Mouse (Mus musculus): Measurements from ENCODE around the gene Cyld. TPM values are rescaled to one million over a fixed set of nuclear protein-coding genes. Genes with fewer than 3 reads are reported as not detected.

Cyld gene
- polyA plus RNA-seq, 1 experiment from 2014 or later = 15.6 TPM

GRCm38 (mm10) chr8:88670782-88671181 lies 26.0 kb upstream of the Cyld start:
- no peak overlapping the region for H3K4me2 ChIP-seq
- no peak overlapping the region for H3K4me3 ChIP-seq (replicated peaks)
- H3K27ac ChIP-seq (replicated peaks) = no peak overlapping the region
- no peak for ATAC-seq (ENCODE audit: low FRiP score)
- peaks cover 7% of the 10 kb centered on the region for H3K4me1 ChIP-seq
- H3K27me3 ChIP-seq (replicated peaks) = no peaks in the 10 kb centered on the region
- 64% methylated on average over 6 of the region's 6 CpGs for WGBS
- no peaks in the 10 kb centered on the region for H3K9me3 ChIP-seq (replicated peaks)
- no peak overlapping the region for H3K9ac ChIP-seq (replicated peaks)
- no peaks in the 10 kb centered on the region for H3K36me3 ChIP-seq

DNA sequence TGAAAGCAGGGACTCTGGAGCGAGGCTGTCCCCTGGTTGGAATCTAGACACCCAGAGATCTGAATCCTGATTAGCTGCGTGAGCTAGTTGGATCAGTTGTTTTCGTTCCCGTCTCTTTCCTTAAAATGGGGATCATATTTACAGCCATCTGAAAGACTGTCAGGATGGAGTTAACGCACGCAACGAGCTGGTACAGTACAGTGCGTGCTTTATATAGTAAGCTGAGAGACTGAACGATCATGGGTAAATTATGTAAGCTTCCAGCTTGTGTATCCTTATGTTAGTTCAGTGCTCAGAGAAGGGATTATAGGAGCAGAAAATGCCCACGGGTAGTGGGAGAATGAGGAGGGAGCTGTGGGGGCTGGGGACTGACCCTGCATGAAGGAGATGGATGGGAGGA lies 25.3 kb upstream of the Cyld start:
- Histone ChIP-seq H3K36me3 (no peaks in the 10 kb centered on the region), H3K9me3 (replicated peaks) (no peaks in the 10 kb centered on the region), H3K4me2 (no peak overlapping the region), H3K27me3 (replicated peaks) (no peaks in the 10 kb centered on the region), H3K4me3 (replicated peaks) (no peak overlapping the region), H3K9ac (replicated peaks) (no peak overlapping the region), H3K4me1 (peaks cover 7% of the 10 kb centered on the region), H3K27ac (replicated peaks) (no peak overlapping the region)
- no peak for ATAC-seq (ENCODE audit: low FRiP score)
- WGBS = 86% methylated on average over 10 of the region's 10 CpGs

GRCm38 (mm10) chr8:88673859-88674258 lies 23.0 kb upstream of the Cyld start:
- 84% methylated on average over 5 of the region's 5 CpGs for WGBS
- H3K36me3 ChIP-seq = no peaks in the 10 kb centered on the region
- H3K4me1 ChIP-seq = peaks cover 6% of the 10 kb centered on the region
- ATAC-seq (ENCODE audit: low FRiP score) = no peak
- no peak overlapping the region for H3K9ac ChIP-seq (replicated peaks)
- no peak overlapping the region for H3K4me2 ChIP-seq
- H3K27me3 ChIP-seq (replicated peaks) = no peaks in the 10 kb centered on the region
- H3K9me3 ChIP-seq (replicated peaks) = no peaks in the 10 kb centered on the region
- H3K27ac ChIP-seq (replicated peaks) = no peak overlapping the region
- no peak overlapping the region for H3K4me3 ChIP-seq (replicated peaks)

GRCm38 (mm10) chr8:88675372-88676165 lies 21.3 kb upstream of the Cyld start:
- no peak for ATAC-seq (ENCODE audit: low FRiP score)
- H3K9ac ChIP-seq (replicated peaks) = no peak overlapping the region
- no peak overlapping the region for H3K27ac ChIP-seq (replicated peaks)
- 92% methylated on average over 12 of the region's 12 CpGs for WGBS
- H3K4me2 ChIP-seq = no peak overlapping the region
- H3K9me3 ChIP-seq (replicated peaks) = no peaks in the 10 kb centered on the region
- no peaks in the 10 kb centered on the region for H3K27me3 ChIP-seq (replicated peaks)
- H3K4me1 ChIP-seq = peaks cover 5% of the 10 kb centered on the region; the same call in 1 of the 2 replicates
- H3K36me3 ChIP-seq = no peaks in the 10 kb centered on the region
- H3K4me3 ChIP-seq (replicated peaks) = no peak overlapping the region

- Histone ChIP-seq H3K27ac (replicated peaks) (no peak overlapping the region), H3K4me1 (peaks cover 5% of the 10 kb centered on the region; the same call in 1 of the 2 replicates), H3K36me3 (no peaks in the 10 kb centered on the region), H3K4me3 (replicated peaks) (no peak overlapping the region), H3K27me3 (replicated peaks) (no peaks in the 10 kb centered on the region), H3K9me3 (replicated peaks) (no peaks in the 10 kb centered on the region), H3K9ac (replicated peaks) (no peak overlapping the region), H3K4me2 (no peak overlapping the region)
- ATAC-seq (ENCODE audit: low FRiP score) = no peak
- 66% methylated on average over 8 of the region's 8 CpGs for WGBS
These were observed 19.8 kb upstream of the Cyld start for GRCm38 (mm10) chr8:88677071-88677470.

- 94% methylated on average over 2 of the region's 2 CpGs for WGBS
- ATAC-seq (ENCODE audit: low FRiP score) = no peak
These were observed 16.3 kb upstream of the Cyld start for GRCm38 (mm10) chr8:88680566-88680965.

GRCm38 (mm10) chr8:88681046-88681445 lies 15.8 kb upstream of the Cyld start:
- Histone ChIP-seq H3K4me2 (no peak overlapping the region), H3K27ac (replicated peaks) (no peak overlapping the region), H3K4me3 (replicated peaks) (no peak overlapping the region), H3K27me3 (replicated peaks) (no peaks in the 10 kb centered on the region), H3K36me3 (no peaks in the 10 kb centered on the region), H3K9me3 (replicated peaks) (no peaks in the 10 kb centered on the region), H3K4me1 (peaks cover 5% of the 10 kb centered on the region; the same call in 1 of the 2 replicates), H3K9ac (replicated peaks) (no peak overlapping the region)
- 91% methylated on average over 8 of the region's 8 CpGs for WGBS
- no peak for ATAC-seq (ENCODE audit: low FRiP score)

More at GRCm38 (mm10) chr8:88680566-88680965, 16.3 kb upstream of the Cyld start:
- Histone ChIP-seq H3K4me2 (no peak overlapping the region), H3K4me3 (replicated peaks) (no peak overlapping the region), H3K9ac (replicated peaks) (no peak overlapping the region), H3K4me1 (peaks cover 5% of the 10 kb centered on the region; the same call in 1 of the 2 replicates), H3K27ac (replicated peaks) (no peak overlapping the region), H3K9me3 (replicated peaks) (no peaks in the 10 kb centered on the region), H3K27me3 (replicated peaks) (no peaks in the 10 kb centered on the region), H3K36me3 (no peaks in the 10 kb centered on the region)

GRCm38 (mm10) chr8:88683656-88684289 lies 13.1 kb upstream of the Cyld start:
- no peak for ATAC-seq (ENCODE audit: low FRiP score)
- Histone ChIP-seq H3K4me1 (no peaks in the 10 kb centered on the region), H3K4me3 (replicated peaks) (no peak overlapping the region), H3K9me3 (replicated peaks) (no peaks in the 10 kb centered on the region), H3K9ac (replicated peaks) (no peak overlapping the region), H3K36me3 (no peaks in the 10 kb centered on the region), H3K27me3 (replicated peaks) (no peaks in the 10 kb centered on the region), H3K4me2 (no peak overlapping the region), H3K27ac (replicated peaks) (no peak overlapping the region)
- WGBS = 81% methylated on average over 7 of the region's 7 CpGs

GRCm38 (mm10) chr8:88686226-88686905 lies 10.5 kb upstream of the Cyld start:
- Histone ChIP-seq H3K27me3 (replicated peaks) (no peaks in the 10 kb centered on the region), H3K9me3 (replicated peaks) (no peaks in the 10 kb centered on the region), H3K36me3 (no peaks in the 10 kb centered on the region), H3K4me3 (replicated peaks) (no peak overlapping the region), H3K4me1 (no peaks in the 10 kb centered on the region), H3K9ac (replicated peaks) (no peak overlapping the region), H3K4me2 (no peak overlapping the region), H3K27ac (replicated peaks) (no peak overlapping the region)
- 72% methylated on average over 9 of the region's 9 CpGs for WGBS
- ATAC-seq (ENCODE audit: low FRiP score) = no peak

DNA sequence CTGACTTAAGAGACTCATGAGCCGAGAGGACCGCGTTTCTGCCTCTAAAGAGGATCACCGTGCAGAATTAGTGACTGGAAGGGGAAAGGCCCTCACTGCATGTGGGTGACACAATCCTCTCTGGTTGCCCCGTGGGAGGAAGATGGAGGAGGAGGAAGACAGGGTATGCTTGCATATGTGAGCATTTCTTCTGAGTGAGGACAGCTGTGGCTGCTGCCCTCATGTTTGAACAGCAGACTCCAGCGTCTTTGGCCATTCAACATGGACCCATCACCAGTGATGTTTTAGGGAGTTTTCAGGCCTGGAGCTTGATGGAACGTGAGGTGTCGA lies 10.0 kb upstream of the Cyld start:
- no peak for ATAC-seq (ENCODE audit: low FRiP score)
- 84% methylated on average over 8 of the region's 8 CpGs for WGBS

DNA sequence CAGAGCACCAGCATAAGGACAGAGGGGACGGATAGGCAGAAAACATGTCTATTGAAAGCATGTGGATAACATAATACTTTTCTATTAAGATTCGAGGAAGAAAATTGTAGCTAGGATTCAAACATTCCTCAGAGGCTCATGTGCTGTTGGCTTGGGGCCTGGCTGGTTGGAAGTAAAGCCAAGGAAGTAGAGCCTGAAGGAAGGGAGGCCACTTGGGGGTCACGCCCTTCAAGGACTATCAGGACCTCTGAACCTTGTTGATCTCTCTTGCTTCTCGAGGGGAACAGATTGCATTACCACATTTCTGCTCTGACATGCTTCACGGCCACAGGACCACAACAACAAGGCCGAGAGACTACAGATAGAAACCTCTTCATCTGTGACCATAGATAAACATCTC lies 7.7 kb upstream of the Cyld start:
- no peak overlapping the region for H3K4me3 ChIP-seq (replicated peaks)
- no peak overlapping the region for H3K9ac ChIP-seq (replicated peaks)
- WGBS = 84% methylated on average over 6 of the region's 6 CpGs
- H3K27ac ChIP-seq (replicated peaks) = no peak overlapping the region
- ATAC-seq (ENCODE audit: low FRiP score) = no peak
- H3K36me3 ChIP-seq = no peaks in the 10 kb centered on the region
- no peaks in the 10 kb centered on the region for H3K4me1 ChIP-seq
- no peaks in the 10 kb centered on the region for H3K9me3 ChIP-seq (replicated peaks)
- H3K27me3 ChIP-seq (replicated peaks) = no peaks in the 10 kb centered on the region
- H3K4me2 ChIP-seq = no peak overlapping the region

More for the DNA sequence above, 10.0 kb upstream of the Cyld start:
- Histone ChIP-seq H3K4me3 (replicated peaks) (no peak overlapping the region), H3K9me3 (replicated peaks) (no peaks in the 10 kb centered on the region), H3K4me1 (no peaks in the 10 kb centered on the region), H3K27me3 (replicated peaks) (no peaks in the 10 kb centered on the region), H3K9ac (replicated peaks) (no peak overlapping the region), H3K36me3 (no peaks in the 10 kb centered on the region), H3K4me2 (no peak overlapping the region), H3K27ac (replicated peaks) (no peak overlapping the region)

DNA sequence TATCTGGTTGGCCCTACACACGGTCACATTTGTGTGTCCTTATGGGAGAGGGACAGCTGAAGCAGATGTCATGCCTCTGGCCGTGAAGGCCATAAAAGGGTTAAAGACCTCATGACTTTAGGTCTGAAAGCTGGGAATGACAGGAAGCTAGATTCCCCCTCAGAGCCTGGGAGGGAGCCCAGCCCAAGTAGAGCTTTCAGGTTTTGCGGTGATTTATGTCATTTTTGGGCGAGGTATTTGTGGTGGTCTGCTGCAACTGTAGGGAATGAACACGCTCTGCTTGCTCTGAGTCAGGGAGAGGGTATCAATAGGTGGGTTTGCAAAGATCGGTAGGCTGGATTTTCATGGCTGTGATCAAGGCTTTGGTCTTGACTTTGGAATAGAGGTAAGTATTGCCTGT lies 6.9 kb upstream of the Cyld start:
- no peaks in the 10 kb centered on the region for H3K27me3 ChIP-seq (replicated peaks)
- no peaks in the 10 kb centered on the region for H3K36me3 ChIP-seq
- no peak overlapping the region for H3K4me3 ChIP-seq (replicated peaks)
- H3K9ac ChIP-seq (replicated peaks) = no peak overlapping the region
- H3K4me1 ChIP-seq = no peaks in the 10 kb centered on the region
- no peak for ATAC-seq (ENCODE audit: low FRiP score)
- H3K4me2 ChIP-seq = no peak overlapping the region
- no peaks in the 10 kb centered on the region for H3K9me3 ChIP-seq (replicated peaks)
- no peak overlapping the region for H3K27ac ChIP-seq (replicated peaks)
- WGBS = 87% methylated on average over 6 of the region's 6 CpGs
